Mouse (Mus musculus) gastrocnemius, adult 8-10 months (tissue): ENCODE results near the gene 4930590J08Rik. TPM values are rescaled to one million over a fixed set of nuclear protein-coding genes. Genes with fewer than 3 reads are reported as not detected.
"Not testable (repeated sequence)": the region's sequence is repeated elsewhere in the genome, so short reads cannot be mapped to it uniquely, and the experiment has no call there.

Experiments used
- DNase-seq, 2 experiments: peaks; one replicate each; pipeline ENCODE4 v3.0.0; 2022; ENCODE audit warnings: low spot score in 2 of 2
- total RNA-seq, 4 experiments: library from RNA; stranded (reverse); gene quantifications; 2 replicates each; pipeline ENCODE4 v1.2.4; 2022

The 4930590J08Rik gene
- 1 to 10 TPM in 3 of 4 experiments, under 1 TPM in 1; 0.92 to 2.6 (median 2.0) TPM for total RNA-seq

- DNase-seq: not testable (repeated sequence)
These were observed at the start of gene 4930590J08Rik for GRCm38 (mm10) chr6:91902509-91902908. 4930590J08Rik (plus strand) TSS chr6:91902809.

- no peak for DNase-seq
These were observed 44.3 kb upstream of the 4930590J08Rik start for GRCm38 (mm10) chr6:91858339-91858738.

- DNase-seq: no peak
These were observed 39.8 kb upstream of the 4930590J08Rik start for GRCm38 (mm10) chr6:91862848-91863247.

GRCm38 (mm10) chr6:91864595-91864994, 38.0 kb upstream of the 4930590J08Rik start:
- no peak for DNase-seq

GRCm38 (mm10) chr6:91865601-91866000, 37.0 kb upstream of the 4930590J08Rik start:
- DNase-seq: no peak

GRCm38 (mm10) chr6:91868091-91868490, 34.5 kb upstream of the 4930590J08Rik start:
- DNase-seq: no peak

- DNase-seq: no peak
These were observed 29.8 kb upstream of the 4930590J08Rik start for GRCm38 (mm10) chr6:91872781-91873180.

GRCm38 (mm10) chr6:91877885-91878651, 24.5 kb upstream of the 4930590J08Rik start, which contains the start of gene Ccdc174:
Ccdc174 (plus strand) TSS chr6:91878053.
- peak; percentile 83 to 88 for DNase-seq

- no peak for DNase-seq
These were observed 18.8 kb upstream of the 4930590J08Rik start for GRCm38 (mm10) chr6:91883859-91884258.

- no peak for DNase-seq
These were observed 13.2 kb upstream of the 4930590J08Rik start for GRCm38 (mm10) chr6:91889255-91889906.

GRCm38 (mm10) chr6:91890615-91891014, 12.0 kb upstream of the 4930590J08Rik start:
- DNase-seq: no peak

- no peak for DNase-seq
These were observed 10.8 kb upstream of the 4930590J08Rik start for GRCm38 (mm10) chr6:91891776-91892175.

- DNase-seq: no peak
These were observed 5.8 kb upstream of the 4930590J08Rik start for GRCm38 (mm10) chr6:91896783-91897182.

GRCm38 (mm10) chr6:91901505-91901904, 1.1 kb upstream of the 4930590J08Rik start:
- DNase-seq: peak; percentile 36 to 51

- no peak for DNase-seq
These were observed 11.4 kb downstream of the 4930590J08Rik start for GRCm38 (mm10) chr6:91914011-91914410.

GRCm38 (mm10) chr6:91917286-91917685, 14.7 kb downstream of the 4930590J08Rik start:
- no peak for DNase-seq

GRCm38 (mm10) chr6:91917716-91918115, 15.1 kb downstream of the 4930590J08Rik start:
- DNase-seq: no peak

- DNase-seq: no peak
These were observed 28.6 kb downstream of the 4930590J08Rik start for GRCm38 (mm10) chr6:91931231-91931630.

- no peak for DNase-seq
These were observed 35.9 kb downstream of the 4930590J08Rik start for GRCm38 (mm10) chr6:91938491-91938890.

GRCm38 (mm10) chr6:91948426-91948825, 45.8 kb downstream of the 4930590J08Rik start:
- DNase-seq: no peak

GRCm38 (mm10) chr6:91958015-91958414, 55.4 kb downstream of the 4930590J08Rik start:
- DNase-seq: not testable (repeated sequence)

- peak in 1 of 2 experiments; percentile 17 for DNase-seq
These were observed 57.6 kb downstream of the 4930590J08Rik start for GRCm38 (mm10) chr6:91960028-91960811.
